Mouse (Mus musculus): ENCODE measurements at regions not wholly inside any gene's neighbourhood (a gene's known extent, or its start where the extent isn't known, plus 50 kb on each side); places are given as distances from the start of the nearest gene placed in this dataset.

- peak; percentile 99 for ATAC-seq (ENCODE audit: low TSS enrichment)
Measured at GRCm38 (mm10) chr5:57102897-57103296, 614.9 kb upstream of the Pcdh7 start.

- no peak for ATAC-seq (ENCODE audit: low TSS enrichment)
Measured at GRCm38 (mm10) chr5:57128478-57128877, 589.3 kb upstream of the Pcdh7 start.

Data from frontal cortex, adult (tissue).